Mouse (Mus musculus): ENCODE measurements around the gene Podxl. TPM values are rescaled to one million over a fixed set of nuclear protein-coding genes. Genes with fewer than 3 reads are reported as not detected.

Gene Podxl
- total and polyA plus RNA-seq, 2 experiments from 2014 or later: 8.9 to 18.7 TPM

GRCm38 (mm10) chr6:31590754-31591153, 27.0 kb upstream of the Podxl start:
- WGBS: 93% methylated on average over 2 of the region's 2 CpGs
- Histone ChIP-seq H3K4me2 (ENCODE audit: low read depth) (no peak overlapping the region), H3K4me1 (ENCODE audit: insufficient read depth) (no peaks in the 10 kb centered on the region), H3K9me3 (ENCODE audit: low read length) (no peaks in the 10 kb centered on the region), H3K27ac (ENCODE audit: low read depth, low read length) (no peak overlapping the region), H3K36me3 (ENCODE audit: insufficient read depth) (no peaks in the 10 kb centered on the region), H3K9ac (no peak overlapping the region), H3K27me3 (ENCODE audit: insufficient read depth, low read length) (no peaks in the 10 kb centered on the region), H3K4me3 (ENCODE audit: low read depth, low read length) (no peak overlapping the region)
- ATAC-seq (no peak), DNase-seq (no peak)
- TF ChIP-seq CTCF (IDR thresholded peaks at IDR 0.05; ENCODE audit: low read depth): no peak

GRCm38 (mm10) chr6:31589268-31589667, 25.5 kb upstream of the Podxl start:
- no peaks in the 10 kb centered on the region for H3K9me3 ChIP-seq (ENCODE audit: low read length)
- H3K36me3 ChIP-seq (ENCODE audit: insufficient read depth): no peaks in the 10 kb centered on the region
- DNase-seq: no peak
- no peak for ATAC-seq
- H3K9ac ChIP-seq: no peak overlapping the region
- no peak overlapping the region for H3K4me3 ChIP-seq (ENCODE audit: low read depth, low read length)
- no peak overlapping the region for H3K4me2 ChIP-seq (ENCODE audit: low read depth)
- H3K27ac ChIP-seq (ENCODE audit: low read depth, low read length): no peak overlapping the region
- no peaks in the 10 kb centered on the region for H3K4me1 ChIP-seq (ENCODE audit: insufficient read depth)
- TF ChIP-seq CTCF (IDR thresholded peaks at IDR 0.05; ENCODE audit: low read depth): no peak
- 89% methylated on average over 3 of the region's 3 CpGs for WGBS
- no peaks in the 10 kb centered on the region for H3K27me3 ChIP-seq (ENCODE audit: insufficient read depth, low read length)

GRCm38 (mm10) chr6:31587655-31588054, 23.9 kb upstream of the Podxl start:
- Histone ChIP-seq H3K27me3 (ENCODE audit: insufficient read depth, low read length) (no peaks in the 10 kb centered on the region), H3K36me3 (ENCODE audit: insufficient read depth) (no peaks in the 10 kb centered on the region), H3K9ac (no peak overlapping the region), H3K4me3 (ENCODE audit: low read depth, low read length) (no peak overlapping the region), H3K4me2 (ENCODE audit: low read depth) (no peak overlapping the region), H3K4me1 (ENCODE audit: insufficient read depth) (no peaks in the 10 kb centered on the region), H3K27ac (ENCODE audit: low read depth, low read length) (no peak overlapping the region), H3K9me3 (ENCODE audit: low read length) (no peaks in the 10 kb centered on the region)
- DNase-seq (no peak), ATAC-seq (no peak)
- TF ChIP-seq CTCF (IDR thresholded peaks at IDR 0.05; ENCODE audit: low read depth): no peak
- WGBS: 68% methylated on average over 4 of the region's 4 CpGs

GRCm38 (mm10) chr6:31586127-31586526, 22.3 kb upstream of the Podxl start:
- H3K4me1 ChIP-seq (ENCODE audit: insufficient read depth): no peaks in the 10 kb centered on the region
- TF ChIP-seq CTCF (IDR thresholded peaks at IDR 0.05; ENCODE audit: low read depth): no peak
- DNase-seq: no peak

GRCm38 (mm10) chr6:31576151-31576550, 12.4 kb upstream of the Podxl start:
- H3K4me1 ChIP-seq (ENCODE audit: insufficient read depth): no peaks in the 10 kb centered on the region
- H3K4me2 ChIP-seq (ENCODE audit: low read depth): no peak overlapping the region
- H3K9ac ChIP-seq: no peak overlapping the region
- no peak overlapping the region for H3K4me3 ChIP-seq (ENCODE audit: low read depth, low read length)
- ATAC-seq (no peak), DNase-seq (peak; percentile 24)
- H3K27me3 ChIP-seq (ENCODE audit: insufficient read depth, low read length): no peaks in the 10 kb centered on the region
- H3K36me3 ChIP-seq (ENCODE audit: insufficient read depth): no peaks in the 10 kb centered on the region
- H3K9me3 ChIP-seq (ENCODE audit: low read length): no peaks in the 10 kb centered on the region
- 81% methylated on average over 9 of the region's 9 CpGs for WGBS
- no peak overlapping the region for H3K27ac ChIP-seq (ENCODE audit: low read depth, low read length)
- no peak for TF ChIP-seq CTCF (IDR thresholded peaks at IDR 0.05; ENCODE audit: low read depth)

More at GRCm38 (mm10) chr6:31586127-31586526, 22.3 kb upstream of the Podxl start:
- 87% methylated on average over 2 of the region's 2 CpGs for WGBS
- no peak overlapping the region for H3K27ac ChIP-seq (ENCODE audit: low read depth, low read length)
- no peak overlapping the region for H3K4me2 ChIP-seq (ENCODE audit: low read depth)
- H3K9me3 ChIP-seq (ENCODE audit: low read length): no peaks in the 10 kb centered on the region
- H3K9ac ChIP-seq: no peak overlapping the region
- ATAC-seq: no peak
- H3K36me3 ChIP-seq (ENCODE audit: insufficient read depth): no peaks in the 10 kb centered on the region
- H3K27me3 ChIP-seq (ENCODE audit: insufficient read depth, low read length): no peaks in the 10 kb centered on the region
- H3K4me3 ChIP-seq (ENCODE audit: low read depth, low read length): no peak overlapping the region

GRCm38 (mm10) chr6:31575063-31575462, 11.3 kb upstream of the Podxl start:
- ATAC-seq: no peak
- no peak overlapping the region for H3K9ac ChIP-seq
- no peaks in the 10 kb centered on the region for H3K4me1 ChIP-seq (ENCODE audit: insufficient read depth)
- no peak overlapping the region for H3K4me3 ChIP-seq (ENCODE audit: low read depth, low read length)
- H3K36me3 ChIP-seq (ENCODE audit: insufficient read depth): no peaks in the 10 kb centered on the region
- WGBS: 65% methylated on average over 4 of the region's 4 CpGs
- no peaks in the 10 kb centered on the region for H3K9me3 ChIP-seq (ENCODE audit: low read length)
- no peak for TF ChIP-seq CTCF (IDR thresholded peaks at IDR 0.05; ENCODE audit: low read depth)
- no peak overlapping the region for H3K27ac ChIP-seq (ENCODE audit: low read depth, low read length)
- no peaks in the 10 kb centered on the region for H3K27me3 ChIP-seq (ENCODE audit: insufficient read depth, low read length)
- DNase-seq: no peak
- H3K4me2 ChIP-seq (ENCODE audit: low read depth): no peak overlapping the region

- Histone ChIP-seq H3K27ac (ENCODE audit: low read depth, low read length) (no peak overlapping the region), H3K9me3 (ENCODE audit: low read length) (no peaks in the 10 kb centered on the region), H3K4me1 (ENCODE audit: insufficient read depth) (no peaks in the 10 kb centered on the region), H3K4me3 (ENCODE audit: low read depth, low read length) (no peak overlapping the region), H3K4me2 (ENCODE audit: low read depth) (no peak overlapping the region), H3K36me3 (ENCODE audit: insufficient read depth) (no peaks in the 10 kb centered on the region), H3K9ac (no peak overlapping the region), H3K27me3 (ENCODE audit: insufficient read depth, low read length) (no peaks in the 10 kb centered on the region)
- ATAC-seq (no peak), DNase-seq (no peak)
- WGBS: 71% methylated on average over 3 of the region's 3 CpGs
- no peak for TF ChIP-seq CTCF (IDR thresholded peaks at IDR 0.05; ENCODE audit: low read depth)
These were observed 7.7 kb upstream of the Podxl start for GRCm38 (mm10) chr6:31571459-31571858.

Data from forebrain, postnatal 0 days (tissue).